Mouse (Mus musculus): ENCODE measurements at regions not wholly inside any gene's neighbourhood (a gene's known extent, or its start where the extent isn't known, plus 50 kb on each side); places are given as distances from the start of the nearest gene placed in this dataset.

DNA sequence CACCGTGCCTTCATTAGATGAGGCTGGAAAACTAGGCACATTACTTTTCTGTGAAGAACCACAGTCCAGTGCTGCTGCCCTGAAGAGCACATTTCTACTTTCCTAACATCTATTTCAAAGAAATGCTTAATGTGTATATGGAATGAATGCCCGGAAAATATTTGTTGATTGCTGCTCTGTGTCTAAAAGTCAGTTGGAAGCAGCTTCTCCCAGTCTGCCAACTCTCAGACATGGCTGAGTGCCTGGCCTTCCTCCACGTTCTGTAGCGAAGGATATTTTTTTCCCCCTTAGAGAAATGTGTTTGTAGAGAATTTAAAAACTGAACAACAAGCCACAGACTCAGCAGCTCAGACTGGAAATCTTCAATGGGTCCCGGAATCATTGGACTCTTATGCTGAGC lies 576.4 kb upstream of the Arid1b start:
- DNase-seq (ENCODE audit: low spot score in 2 of 2), result no peak

DNA sequence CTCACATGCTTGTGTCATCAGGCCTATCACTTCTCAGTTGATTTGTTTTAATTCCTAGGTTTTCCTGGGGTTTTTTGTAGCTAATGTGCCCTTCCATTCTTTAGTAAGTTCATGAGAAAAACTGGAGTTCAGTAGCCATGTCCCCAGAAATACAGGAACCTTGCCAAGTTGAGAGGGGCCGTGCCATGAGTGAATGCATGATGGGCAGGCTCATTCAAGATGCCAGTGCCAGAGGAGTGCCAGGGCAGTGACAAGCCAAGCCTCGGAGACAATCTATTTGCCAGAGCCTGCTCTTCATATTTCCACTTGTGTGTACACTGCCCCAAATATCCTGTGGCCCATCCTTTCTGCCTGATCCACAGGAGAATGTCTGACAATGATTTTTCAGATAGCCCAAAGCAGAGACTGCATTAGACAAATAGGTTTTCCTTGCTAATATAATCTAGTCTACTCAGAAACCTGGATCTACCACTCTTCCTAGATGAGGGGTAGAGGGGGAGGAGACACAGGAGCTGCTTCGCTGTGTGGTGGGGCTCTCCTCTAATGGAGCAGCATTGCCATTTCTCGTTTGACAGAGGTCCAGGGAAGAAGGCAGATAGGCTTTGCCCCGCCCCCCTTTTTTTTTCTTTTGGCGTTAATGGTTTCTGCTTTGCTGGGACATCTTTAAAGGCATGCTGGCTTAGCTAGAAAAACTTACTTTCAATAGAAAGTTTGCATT lies 569.5 kb upstream of the Arid1b start:
- DNase-seq (ENCODE audit: low spot score in 2 of 2), result no peak

DNA sequence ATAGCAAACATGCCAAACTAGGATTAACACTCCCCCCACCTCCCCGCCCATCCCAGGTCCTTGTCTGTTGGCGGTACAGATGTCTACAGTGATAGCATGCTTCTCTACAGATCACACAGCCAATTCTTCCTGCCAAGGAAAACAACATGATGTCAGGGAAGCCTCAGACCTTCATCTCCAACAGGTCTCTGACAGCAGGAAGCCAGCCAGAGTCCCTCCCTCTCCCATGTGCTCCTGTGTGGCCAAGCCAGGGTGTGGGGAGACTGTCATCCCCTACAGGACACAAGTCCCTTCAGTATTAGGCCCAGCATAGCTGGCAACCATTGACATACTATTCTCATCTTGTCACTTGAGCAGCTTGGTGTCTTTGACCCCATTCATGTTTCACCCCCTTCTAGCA lies 568.8 kb upstream of the Arid1b start:
- no peak for DNase-seq (ENCODE audit: low spot score in 2 of 2)

DNA sequence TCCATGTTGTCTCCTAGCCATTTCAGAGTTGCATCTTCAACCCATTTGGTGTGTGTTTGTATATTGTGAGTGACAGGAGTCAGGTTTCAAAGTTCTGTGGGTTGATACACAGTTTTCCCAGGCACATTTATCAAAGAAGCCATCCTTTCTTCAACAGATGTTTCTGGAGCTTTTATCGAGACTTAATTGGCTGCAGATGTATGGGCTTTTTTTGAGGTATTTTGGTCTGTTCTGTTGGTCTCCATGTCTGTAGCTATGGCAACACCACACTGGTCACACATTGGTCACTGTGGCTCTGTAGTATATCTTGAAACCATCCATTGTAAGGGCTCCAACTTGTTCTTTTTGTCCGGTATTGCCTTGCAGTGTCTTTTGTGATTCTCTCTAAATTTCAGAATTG lies 565.1 kb upstream of the Arid1b start:
- no peak for DNase-seq (ENCODE audit: low spot score in 2 of 2)

DNA sequence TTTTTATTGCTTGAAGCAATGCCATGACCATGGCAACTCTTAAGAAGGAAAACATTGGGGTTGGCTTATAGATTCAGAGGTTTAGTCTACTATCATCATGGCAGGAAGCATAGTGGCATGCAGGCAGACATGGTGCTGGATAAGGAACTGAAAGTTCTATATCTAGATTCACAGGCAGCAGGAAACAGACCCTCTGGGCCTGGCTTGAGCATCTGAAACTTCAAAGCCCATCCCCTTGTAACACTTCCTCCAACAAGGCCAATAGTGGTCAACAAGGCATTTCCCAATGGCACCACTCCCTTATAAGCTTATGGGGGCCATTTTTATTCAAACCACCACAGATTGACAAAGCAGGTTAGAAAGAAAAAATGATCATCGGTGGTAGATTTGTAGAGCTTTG lies 548.5 kb upstream of the Arid1b start:
- DNase-seq (ENCODE audit: low spot score in 2 of 2), result no peak

DNA sequence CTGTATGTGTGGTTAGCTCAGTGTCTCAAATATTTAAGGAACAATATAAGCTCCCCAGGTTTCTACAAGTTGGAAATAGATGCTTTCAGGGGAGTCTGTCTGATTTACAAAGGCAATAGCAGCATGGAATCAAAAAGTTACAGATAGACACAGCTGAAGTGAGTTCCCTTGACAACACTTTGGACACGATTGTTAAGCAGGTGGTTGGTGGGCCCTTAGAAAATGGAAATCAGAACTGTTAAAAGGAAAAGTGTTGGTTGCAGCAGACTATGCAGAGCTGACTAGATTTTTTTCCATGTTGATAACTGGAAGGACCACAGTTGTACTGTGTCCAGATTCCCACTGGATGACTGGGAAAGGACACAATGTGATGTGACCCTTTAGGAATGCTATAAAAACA lies 536.6 kb upstream of the Arid1b start:
- DNase-seq (ENCODE audit: low spot score in 2 of 2), result no peak

DNA sequence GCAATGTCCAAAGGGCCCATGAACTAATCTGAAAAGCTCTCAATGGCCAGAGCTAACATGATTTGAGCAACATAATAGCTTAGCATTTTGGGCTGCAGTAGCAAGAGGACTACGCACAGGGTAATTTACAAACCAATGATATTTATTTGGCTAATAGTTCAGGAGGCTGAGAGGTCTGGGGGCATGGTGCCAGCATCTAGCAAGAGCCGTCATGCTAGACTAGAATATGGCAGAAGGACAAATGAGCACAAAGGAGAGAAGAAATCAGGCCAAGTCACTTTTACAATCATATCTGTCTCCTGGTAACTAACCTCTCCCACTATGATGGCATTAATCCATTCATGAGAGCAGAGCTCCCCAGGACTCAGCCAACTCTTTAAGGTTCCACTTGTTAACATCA lies 532.6 kb upstream of the Arid1b start:
- no peak for DNase-seq (ENCODE audit: low spot score in 2 of 2)

DNA sequence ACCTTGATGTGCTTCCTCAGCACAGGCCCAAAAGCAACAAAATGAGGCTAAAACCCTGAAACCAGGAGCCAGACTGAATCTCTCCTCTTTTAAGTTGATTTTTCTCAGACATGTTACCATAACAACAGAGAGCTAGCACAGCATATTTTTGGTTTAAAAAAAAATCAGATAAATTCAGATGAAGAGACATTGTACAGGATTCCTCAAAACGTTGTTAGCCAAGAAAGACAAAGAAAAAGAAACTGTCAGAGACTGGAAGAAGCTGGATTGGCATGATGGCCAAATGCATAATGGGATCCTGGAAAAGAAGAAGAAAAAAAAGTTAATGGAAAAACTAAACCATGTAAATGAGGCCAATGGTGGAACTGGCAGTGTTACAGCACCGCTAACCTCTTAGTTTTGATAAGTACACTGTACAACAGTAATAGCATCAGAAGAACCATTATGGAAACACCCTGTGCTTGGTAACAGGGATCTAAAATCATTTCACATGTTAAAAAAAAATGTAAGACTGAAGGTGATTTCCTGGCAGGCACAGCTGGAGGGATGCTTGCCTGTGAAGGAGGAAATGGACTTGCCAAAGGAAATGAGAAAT lies 529.7 kb upstream of the Arid1b start:
- no peak for DNase-seq (ENCODE audit: low spot score in 2 of 2)

DNA sequence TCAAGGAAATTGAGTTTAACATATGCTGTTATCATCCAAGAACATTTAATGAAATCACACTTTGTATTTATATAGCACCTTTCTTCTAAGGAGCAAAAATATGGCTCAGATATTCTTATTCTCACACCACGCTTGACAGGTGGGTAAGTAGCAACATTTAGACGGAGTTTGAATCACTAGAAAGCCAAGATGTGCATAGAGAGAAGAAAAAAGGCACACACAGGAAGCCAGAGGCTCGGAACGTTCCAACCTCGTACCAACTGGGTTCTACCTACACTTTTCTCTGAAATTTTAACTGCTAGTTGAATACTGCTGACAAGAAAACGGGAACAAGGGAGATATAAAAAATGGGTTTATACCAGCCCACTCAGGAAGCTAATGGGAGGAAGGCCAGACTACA lies 528.4 kb upstream of the Arid1b start:
- peak in 1 of 2 experiments; percentile 23 for DNase-seq (ENCODE audit: low spot score in 2 of 2)

DNA sequence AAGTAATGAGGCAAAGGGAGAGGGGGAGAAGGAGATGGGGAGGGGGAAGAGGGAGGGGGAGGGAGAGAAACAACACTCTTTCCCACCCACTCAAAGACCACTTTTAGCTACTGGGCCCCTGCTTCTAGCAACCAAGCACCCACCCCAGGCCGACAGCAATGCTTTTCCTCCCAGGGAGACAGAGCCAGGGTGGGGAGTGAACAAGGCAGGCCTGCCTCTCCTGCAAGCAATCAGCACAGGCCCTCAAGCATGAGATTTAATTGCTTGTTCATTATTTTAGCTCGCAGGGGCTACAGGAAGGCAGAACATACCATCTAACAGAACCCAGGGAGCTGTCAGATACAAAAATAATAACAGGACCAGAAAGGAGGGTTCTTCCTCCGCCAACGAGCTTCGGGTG lies 521.7 kb upstream of the Arid1b start:
- no peak for DNase-seq (ENCODE audit: low spot score in 2 of 2)

DNA sequence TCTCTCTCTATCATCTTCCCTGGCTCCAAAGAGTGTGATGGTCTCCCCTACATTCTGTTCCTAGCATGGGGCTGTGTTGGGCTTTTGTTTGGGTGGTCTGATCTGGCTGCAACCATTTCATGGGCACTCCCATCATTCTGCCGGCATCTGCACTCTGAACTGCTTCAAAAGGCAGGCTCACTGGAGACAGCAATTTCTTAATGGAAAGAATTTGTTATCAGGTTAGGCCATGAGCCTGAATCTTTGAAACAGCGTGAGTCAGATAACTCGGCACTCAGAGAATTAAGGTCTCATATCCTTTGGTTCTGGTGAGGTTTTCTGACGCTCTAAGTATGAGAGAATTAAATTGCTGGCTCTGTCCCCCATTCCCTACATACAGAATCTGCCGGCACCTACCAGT lies 519.8 kb upstream of the Arid1b start:
- DNase-seq (ENCODE audit: low spot score in 2 of 2), result no peak

DNA sequence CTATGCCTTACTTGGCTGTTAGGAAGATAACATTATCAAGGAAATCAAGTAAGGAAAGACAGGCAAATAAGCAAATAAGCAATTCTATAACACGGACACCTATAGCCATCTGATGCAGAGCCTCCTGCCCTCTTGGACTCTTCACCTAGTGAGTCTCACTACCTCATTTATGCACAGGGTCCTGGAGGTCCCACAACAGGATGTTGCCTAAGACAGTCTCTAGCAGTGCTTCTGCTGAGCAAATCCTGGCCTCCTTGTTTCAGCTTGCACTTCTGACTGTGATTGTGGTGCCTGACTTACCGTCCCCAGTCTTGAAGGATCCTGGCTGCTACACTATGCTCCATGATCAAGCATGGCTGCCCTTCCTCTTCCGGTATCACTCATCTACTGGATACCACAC lies 518.5 kb upstream of the Arid1b start:
- no peak for DNase-seq (ENCODE audit: low spot score in 2 of 2)

DNA sequence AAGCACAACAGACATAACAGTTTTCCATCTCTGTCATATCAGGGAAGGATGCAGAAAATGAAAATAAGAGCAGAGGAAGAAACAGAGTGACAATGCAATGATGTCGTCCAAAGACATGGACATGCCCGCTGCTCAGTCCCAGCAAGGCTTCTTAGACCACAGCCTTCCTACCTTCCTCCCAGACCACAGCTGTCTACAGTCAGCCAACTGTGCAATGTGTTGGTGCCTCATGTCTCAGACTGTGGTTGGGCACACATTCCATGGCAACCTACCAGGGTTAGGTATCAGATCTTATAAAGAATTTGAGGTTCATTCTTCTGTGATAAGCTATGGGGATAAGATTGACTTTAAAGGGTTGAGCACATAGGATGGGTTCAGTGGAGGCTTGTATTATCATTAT lies 499.7 kb upstream of the Arid1b start:
- no peak for DNase-seq (ENCODE audit: low spot score in 2 of 2)

DNA sequence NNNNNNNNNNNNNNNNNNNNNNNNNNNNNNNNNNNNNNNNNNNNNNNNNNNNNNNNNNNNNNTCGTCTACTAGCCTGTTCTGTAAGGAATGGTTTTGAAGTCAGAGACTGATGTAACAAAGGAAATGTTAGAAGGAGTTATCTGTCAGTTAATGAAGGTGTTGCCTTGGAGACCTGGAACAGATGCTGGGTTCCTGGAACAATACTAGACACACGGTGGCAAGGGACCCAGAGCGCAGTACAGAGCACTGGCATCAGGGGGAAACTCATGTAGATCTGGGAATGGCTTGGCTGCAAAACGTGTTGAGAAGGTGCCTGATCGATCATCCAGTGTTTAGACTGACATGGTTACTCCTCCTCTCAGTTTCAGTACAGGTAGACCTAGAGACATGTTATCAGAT lies 493.6 kb upstream of the Arid1b start:
- DNase-seq (ENCODE audit: low spot score in 2 of 2), result no peak

DNA sequence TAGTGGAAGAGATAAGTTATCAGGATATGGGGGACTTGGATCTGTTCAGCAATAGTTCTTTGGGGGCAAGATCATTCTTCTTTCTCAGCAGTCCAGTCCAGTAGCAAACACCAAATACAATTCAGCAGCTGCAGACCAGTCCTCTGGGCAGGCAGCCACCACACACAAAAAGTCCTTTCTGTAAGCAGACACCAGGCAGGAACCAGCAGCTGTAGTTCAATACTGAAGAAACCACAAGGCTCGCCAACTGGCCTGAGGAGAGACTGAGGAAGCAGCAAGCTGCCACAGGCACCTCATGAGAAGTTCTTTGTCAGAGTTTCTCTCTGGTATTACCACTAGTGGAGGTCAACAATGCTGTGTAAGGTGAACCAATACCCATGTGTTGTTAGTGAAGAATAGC lies 493.1 kb upstream of the Arid1b start:
- no peak for DNase-seq (ENCODE audit: low spot score in 2 of 2)

DNA sequence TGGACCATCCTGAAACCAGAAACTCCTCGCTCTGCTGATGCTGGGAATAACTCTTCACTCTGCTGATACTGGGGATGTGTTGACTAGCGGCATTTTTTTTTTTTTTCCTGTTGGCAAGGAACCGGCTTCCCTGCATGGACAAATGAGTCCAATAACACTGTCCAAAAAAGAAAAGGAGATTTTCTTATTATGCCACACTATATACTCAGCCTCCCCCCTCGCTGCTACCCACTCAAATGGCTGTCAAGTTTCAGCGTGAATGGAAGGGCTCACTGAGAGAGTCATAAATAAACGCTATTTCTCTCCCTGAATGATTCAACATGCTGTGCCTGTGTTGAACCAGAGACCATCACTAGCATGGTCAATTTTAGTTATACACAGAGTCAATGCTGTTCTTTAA lies 489.2 kb upstream of the Arid1b start:
- peak in 1 of 2 experiments; percentile 22 for DNase-seq (ENCODE audit: low spot score in 2 of 2)

DNA sequence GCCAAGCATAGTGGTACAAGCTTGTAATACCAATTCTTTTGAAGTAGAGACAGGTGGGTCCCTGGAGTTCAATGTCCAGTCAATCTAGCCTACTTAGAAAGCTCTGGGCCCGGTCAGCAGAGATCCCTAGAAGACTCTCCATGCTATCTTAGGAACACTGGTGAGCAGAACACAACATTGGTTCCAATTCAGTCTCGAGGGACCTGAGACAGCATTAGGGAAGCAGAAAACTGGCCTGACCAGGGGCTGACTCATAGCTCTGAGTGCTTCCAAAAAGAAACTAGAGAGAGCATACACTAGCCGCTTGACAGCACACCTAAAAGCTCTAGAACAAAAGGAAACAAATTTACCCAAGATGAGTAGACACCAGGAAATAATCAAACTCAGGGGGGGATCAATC lies 484.6 kb upstream of the Arid1b start:
- no peak for DNase-seq (ENCODE audit: low spot score in 2 of 2)

DNA sequence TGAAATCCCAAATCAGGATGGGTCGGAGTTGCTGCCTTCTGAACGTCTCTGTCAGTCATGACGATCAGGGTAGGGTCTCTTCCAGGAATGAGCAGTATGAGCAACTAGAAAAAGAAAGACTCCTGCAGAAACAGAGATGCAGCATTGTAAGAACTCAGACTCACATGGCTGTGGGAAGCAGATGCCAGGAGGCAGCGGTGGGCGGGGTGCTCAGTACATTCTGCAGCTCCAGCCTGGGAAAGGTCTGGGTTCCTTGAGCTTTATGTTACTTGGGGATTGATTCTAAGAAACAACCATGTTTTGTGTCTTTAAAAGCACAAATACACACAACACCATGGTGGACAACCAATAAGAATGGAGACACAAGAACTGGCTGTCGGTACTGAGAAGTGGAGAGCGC lies 478.0 kb upstream of the Arid1b start:
- DNase-seq (ENCODE audit: low spot score in 2 of 2), result peak; percentile 30 to 75

DNA sequence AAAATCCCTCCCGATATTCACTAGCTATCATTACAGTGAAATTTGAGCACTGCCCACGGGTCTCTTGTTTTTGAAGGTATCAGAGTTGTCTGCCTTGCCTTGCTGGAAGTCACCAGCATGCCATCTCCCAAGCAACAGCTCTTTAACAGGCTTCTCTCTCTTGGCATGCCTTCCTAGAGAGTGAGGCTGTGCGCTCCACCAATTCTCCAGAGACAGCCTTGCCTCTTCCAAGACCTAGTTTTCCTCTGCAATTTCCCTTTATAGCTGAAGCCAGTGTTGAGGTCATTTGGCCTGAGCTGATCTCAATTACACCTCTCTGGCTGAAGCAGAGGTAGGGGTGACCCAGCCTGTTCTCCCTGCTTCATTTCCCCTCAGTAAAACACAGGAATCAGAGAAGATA lies 477.3 kb upstream of the Arid1b start:
- peak in 1 of 2 experiments; percentile 46 for DNase-seq (ENCODE audit: low spot score in 2 of 2)

DNA sequence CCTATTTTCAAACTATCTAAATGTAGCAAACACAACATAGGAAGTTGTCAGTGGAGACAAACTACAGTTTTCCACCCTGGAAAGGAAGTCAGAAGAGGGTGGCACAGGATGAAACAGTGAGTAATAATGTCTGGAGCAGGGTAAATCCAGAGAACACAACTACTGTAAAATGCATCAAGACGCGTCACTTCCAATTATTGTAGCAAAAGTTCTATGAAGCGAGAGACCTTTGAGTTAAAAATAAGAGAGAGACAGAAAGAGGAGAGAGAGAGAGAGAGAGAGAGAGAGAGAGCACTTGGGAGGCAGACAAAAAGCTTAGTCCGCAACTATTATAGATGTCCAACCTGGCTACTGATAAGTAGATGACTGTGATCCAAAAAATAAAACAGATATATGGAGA lies 473.1 kb upstream of the Arid1b start:
- DNase-seq (ENCODE audit: low spot score in 2 of 2), result no peak

DNA sequence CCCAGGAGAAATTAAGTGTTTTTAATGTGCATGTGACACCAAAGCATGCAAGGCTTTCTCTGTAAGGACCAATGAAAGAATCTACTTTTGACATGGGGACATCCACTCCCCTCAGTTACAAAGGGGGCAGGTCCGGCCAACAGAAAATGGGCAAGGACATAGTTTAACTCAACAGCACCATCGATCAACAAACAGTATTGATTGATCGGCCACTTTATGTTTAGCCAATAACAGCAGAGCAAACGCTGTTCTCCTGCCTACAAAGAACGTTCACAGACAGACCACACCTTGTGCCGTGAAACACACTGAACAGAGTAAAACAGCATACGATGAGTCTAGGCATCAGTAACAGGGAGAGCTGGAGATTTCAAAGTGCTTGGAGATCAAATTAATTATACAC lies 467.7 kb upstream of the Arid1b start:
- no peak for DNase-seq (ENCODE audit: low spot score in 2 of 2)

DNA sequence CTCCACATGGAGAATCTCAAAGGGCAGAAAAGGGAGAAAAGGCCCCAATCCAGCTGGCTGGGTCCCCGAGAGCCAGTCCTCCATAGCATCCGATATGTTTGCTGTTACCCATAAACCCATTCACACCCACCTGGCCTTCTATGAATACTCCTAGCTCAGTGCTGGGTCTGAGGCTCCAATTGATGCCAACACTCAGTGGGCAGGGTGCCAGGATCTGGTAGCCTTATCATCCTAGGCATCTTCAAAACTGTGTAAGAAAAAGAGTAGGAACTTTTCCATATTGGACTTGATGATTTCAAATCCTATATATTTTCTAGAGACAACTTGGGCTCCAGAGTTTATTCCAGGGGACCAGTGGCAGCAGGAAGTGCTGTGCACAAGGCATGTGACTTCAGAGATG lies 462.0 kb upstream of the Arid1b start:
- DNase-seq (ENCODE audit: low spot score in 2 of 2), result no peak

DNA sequence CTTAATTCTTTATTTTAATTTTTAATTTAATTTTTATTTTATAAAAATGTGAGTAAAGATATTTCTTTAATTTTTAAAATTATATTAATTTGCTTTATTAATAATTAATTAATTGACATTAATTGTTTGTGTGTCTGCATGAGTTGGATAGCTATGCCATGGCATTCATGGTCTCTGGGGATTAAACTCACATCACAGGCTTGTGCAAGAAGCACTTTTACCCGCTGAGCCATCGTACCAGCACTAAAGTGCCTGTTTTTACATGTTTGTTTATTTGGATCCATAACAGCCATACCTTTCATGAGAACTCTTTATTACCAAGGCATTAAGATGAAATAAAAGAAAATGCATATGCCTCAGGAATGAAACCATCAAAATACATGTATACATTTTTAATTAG lies 453.7 kb upstream of the Arid1b start:
- DNase-seq (ENCODE audit: low spot score in 2 of 2), result no peak

Measured in left cerebral cortex, adult 8-10 months (tissue).